Mouse (Mus musculus) v-Abl transformed pro-B cells (cell line): Measurements from ENCODE around the gene AI464131.

Experiments used
- in situ Hi-C, 2 experiments: fragments of 400-800 bp; cut with MboI; formaldehyde crosslinking; loops; one replicate each; pipeline ENCODE4 v1.15.1; 2025; ENCODE audit not compliant: unreplicated experiment in 2 of 2

The AI464131 gene

DNA sequence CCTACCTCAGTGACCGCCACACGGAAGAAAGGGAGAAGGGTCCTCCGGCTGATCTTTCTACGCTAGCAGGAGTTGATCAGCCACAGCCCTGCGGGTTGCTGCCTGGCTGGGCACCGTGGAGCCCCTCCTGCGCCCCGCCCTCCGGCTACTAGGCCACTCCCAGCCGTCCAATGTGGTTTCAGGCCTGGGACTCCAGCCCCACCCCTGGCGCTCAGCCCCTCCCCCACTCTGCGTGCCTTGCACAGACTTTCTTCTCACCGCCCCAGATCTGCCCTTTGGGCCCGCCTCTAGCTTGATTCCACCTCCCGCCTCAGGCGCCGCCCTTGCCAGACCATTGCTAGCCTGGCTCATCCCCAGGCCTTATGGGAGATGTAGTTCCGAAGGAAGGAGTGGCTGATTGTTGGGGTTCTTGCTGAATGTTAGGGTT is at the start of gene AI464131:
Gene AI464131, minus strand, starts transcription at position 91 of the 427 bp plus-strand sequence.
- in situ Hi-C loops: no loop called here

DNA sequence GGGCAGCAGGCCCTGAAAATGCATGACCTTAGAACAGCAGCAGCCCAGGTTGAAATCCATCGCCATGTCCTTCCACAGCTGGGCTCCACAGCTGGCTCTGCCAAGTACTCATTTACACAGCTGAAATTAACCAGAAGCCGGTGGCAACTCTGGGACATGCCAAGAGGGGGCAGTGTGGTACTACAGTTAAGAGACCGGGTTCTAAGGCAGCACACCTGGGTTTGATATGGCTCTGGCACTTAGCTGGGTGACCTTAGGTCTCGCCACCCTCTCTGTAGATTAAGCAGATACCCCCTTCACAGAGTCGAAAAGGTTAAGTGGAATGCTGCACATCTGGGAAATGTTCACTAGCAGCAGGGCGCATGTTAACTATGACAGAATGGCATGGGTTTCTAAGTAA is 49.7 kb upstream of the AI464131 start:
- in situ Hi-C loops: loop anchor here (5.0 to 25.0 kb wide), 4 partner anchors 155 to 1415 kb away; partner anchors contain the start of genes 1700022I11Rik (in 1 of the 2), Aco1 (in 1 of the 2), Aptx (in 1 of the 2) and Dnaja1 (in 1 of the 2)

GRCm38 (mm10) chr4:41547086-41547485 is 44.2 kb upstream of the AI464131 start:
- in situ Hi-C loops: no loop called here

- in situ Hi-C loops: no loop called here
Observed at GRCm38 (mm10) chr4:41545985-41546384, 43.1 kb upstream of the AI464131 start.

DNA sequence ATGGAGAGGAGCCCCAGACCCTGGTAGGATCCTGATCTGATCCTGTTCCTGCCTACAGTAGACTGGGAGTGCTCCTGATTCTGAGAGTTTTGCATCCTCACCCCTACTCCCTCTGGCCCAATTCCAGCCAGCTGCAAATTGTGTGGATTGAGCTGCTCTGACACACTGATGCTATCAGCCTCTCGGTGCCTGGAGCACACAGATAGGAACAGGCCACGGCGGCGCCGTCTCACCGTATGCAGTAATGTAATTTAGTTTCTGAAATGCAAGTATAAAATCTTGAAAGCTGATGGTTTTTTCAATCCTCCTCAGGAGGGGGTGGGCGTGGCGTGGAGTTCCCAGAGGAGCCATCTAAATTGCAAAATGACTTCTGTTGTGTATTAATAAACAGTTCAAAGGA is 39.3 kb upstream of the AI464131 start:
- in situ Hi-C loops: no loop called here

- in situ Hi-C loops: no loop called here
Observed at GRCm38 (mm10) chr4:41534866-41535265, 32.0 kb upstream of the AI464131 start.

DNA sequence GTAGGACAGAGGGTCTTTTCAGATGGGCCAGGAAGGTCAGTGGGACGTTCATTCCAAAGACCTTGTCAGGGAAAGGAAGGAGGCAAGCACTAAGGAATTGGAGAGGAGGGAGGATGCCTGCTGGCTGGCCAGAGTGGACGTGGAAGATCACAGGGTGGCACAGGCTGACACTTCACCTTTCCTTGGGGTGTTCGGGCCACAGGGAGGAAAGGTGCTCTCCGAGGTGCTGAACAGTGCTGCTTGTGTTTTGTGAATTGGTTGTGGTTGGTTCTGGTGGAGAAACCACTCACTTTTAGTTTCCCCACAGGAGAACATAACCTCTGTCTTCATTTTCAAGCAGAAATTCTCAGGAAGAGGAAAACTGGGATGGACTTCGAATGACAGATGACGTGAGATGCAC is 29.5 kb upstream of the AI464131 start:
- in situ Hi-C loops: no loop called here

DNA sequence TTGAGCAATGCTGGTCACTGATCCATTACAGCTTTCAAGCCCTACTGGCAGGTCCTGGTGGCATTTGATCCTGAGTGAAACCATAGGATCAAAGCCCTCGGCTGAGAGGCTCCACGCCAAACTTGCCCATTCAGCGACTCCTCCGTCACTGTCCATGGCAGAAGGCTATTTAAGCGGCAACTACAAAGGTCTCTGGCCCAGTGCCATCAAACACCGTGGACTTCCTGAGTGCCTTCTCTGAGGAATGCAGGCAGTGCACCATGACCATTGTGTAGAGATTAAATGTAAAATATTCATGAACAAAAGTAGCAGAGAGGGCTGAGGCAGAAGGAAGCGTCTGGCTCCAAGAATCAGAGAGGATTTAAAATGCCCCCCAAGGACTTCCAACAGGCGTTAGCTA is 25.1 kb upstream of the AI464131 start:
- in situ Hi-C loops: no loop called here

DNA sequence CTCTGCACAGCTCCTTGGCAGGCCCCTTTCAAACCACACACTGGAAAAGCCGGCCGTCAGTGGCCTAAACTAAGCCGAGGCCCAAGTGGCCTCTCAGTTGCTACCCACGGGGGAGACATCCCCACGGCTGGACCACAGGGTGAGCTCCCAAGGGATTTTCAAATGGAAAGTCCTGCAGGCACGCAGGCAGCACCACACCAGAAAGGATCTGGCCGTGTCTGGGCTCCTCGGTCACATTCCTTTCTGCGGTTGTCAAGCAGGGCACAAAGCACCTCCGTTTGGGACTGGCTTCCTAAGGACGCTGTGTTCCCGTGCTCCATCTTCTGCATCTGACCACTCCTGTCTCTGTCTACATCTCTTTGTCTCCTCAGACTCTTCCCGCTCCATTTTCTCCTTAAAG is 24.2 kb upstream of the AI464131 start:
- in situ Hi-C loops: no loop called here

DNA sequence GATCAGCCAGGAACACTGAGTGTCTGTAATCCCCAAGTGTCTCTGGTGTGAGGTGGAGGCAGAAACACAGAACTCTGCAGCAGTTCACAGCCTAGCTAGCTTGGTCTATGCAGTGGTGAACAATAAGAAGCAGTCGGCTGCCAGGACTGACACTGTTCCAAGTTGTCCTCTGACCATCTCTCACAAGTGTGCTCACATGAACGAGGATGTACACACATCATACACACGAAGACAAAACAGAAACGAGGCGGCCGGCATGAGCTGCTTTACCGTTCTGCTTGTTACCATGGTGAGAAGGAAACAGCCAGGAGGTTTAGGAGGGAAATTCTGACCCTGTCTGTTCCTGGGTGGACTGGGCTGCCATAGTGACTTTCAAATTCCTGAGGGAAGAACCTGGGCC is 23.7 kb upstream of the AI464131 start:
- in situ Hi-C loops: no loop called here

GRCm38 (mm10) chr4:41524829-41525228 is 22.0 kb upstream of the AI464131 start:
- in situ Hi-C loops: no loop called here

- in situ Hi-C loops: no loop called here
Observed at GRCm38 (mm10) chr4:41523839-41524238, 21.0 kb upstream of the AI464131 start.

DNA sequence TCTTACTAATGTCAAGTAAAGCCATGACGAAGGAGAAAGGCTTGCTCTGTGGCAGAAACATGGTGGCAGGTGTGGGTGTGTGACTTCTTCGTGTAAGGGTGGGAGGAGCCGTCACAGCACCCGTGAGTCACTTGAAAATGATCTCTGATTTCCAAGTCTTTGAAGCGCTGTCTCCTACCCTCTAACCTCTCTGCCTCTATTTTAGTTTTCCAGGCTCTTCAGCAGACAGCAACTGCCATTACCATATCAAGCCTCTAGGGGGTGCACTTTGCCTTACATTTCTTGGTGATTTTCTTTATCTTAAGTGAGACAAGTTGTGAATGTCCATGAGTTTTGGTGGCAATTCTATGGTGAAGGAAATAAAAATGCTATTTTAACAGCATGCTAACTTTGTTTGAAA is 19.9 kb upstream of the AI464131 start:
- in situ Hi-C loops: no loop called here

GRCm38 (mm10) chr4:41522136-41522535 is 19.3 kb upstream of the AI464131 start:
- in situ Hi-C loops: no loop called here

GRCm38 (mm10) chr4:41520641-41521040 is 17.8 kb upstream of the AI464131 start:
- in situ Hi-C loops: no loop called here

GRCm38 (mm10) chr4:41519195-41519594 is 16.3 kb upstream of the AI464131 start:
- in situ Hi-C loops: no loop called here

- in situ Hi-C loops: no loop called here
Observed at GRCm38 (mm10) chr4:41518349-41518748, 15.5 kb upstream of the AI464131 start.

GRCm38 (mm10) chr4:41517233-41517632 is 14.4 kb upstream of the AI464131 start, which contains the start of gene 1110017D15Rik:
Gene 1110017D15Rik, minus strand, starts transcription at chr4:41517333.
- in situ Hi-C loops: no loop called here

GRCm38 (mm10) chr4:41513714-41514113 is 10.8 kb upstream of the AI464131 start:
- in situ Hi-C loops: no loop called here

DNA sequence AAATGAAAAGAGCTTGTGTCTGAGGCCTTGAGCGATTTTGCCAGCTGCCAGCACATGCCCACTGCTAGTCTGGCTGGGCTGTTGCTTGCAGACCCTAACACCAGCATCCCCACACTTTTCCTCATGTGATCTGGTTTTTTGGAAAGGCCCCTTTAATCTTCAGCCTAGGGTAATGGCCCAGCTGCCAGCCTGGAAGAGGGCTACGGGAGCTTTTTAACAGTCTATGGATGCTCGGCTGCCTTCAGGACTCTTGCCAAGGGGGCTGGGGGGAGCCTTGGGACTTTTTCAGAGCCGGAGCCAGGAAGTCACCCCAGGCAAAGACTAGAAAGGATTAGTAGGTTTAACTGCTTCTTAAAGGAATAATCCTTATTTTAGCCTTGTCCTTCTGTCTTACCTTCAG is 10.4 kb upstream of the AI464131 start:
- in situ Hi-C loops: no loop called here

DNA sequence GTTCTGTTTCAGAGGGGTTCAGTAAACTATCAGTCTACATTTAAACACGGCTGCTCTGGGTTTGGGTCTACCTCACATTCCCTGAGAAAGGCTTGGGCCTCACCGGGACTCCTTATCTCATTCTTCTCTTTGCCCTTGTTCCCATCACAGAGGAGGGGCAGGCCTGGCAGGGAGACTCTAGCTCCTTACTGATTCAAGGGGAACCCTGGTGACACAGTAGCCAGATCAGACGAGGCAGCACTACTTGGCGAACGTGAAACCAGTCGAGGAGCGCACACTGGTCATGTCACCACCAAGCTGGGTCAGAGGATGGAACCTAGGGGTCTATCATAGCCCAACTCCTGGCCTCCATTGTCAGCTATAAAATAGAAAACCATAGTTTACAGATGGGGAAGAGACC is 5.1 kb upstream of the AI464131 start:
- in situ Hi-C loops: no loop called here

DNA sequence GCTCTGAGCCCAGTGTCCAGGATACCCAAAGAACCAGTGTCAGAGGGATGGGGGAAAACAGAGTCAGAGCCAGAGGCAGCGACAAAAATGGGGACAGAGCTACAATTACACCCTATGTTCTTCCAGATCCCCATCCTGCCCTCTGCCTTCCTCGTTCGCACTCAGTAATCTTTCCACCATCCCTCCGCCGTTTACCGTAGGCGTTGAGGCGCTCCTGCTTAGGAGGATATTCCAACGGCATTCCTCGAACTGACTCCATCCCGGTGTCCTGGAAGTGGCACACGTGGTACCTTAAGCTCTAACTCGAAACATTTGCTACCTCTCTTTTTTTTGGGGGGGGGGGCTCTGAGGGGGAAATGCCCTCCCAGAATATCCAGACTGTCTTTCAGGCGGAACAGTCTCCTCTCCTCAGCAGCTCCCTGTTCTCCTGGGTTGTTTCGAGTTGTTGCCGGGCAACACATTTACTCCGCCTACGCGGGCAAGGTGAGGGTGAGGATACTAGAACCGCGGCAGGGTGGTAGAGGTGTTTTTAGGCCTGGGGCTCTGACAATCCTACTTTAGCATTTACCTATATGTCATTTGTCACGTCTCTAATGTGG is 4.5 kb upstream of the AI464131 start:
- in situ Hi-C loops: no loop called here

GRCm38 (mm10) chr4:41506906-41507305 is 4.0 kb upstream of the AI464131 start:
- in situ Hi-C loops: no loop called here
